Mouse (Mus musculus) heart, embryonic 13.5 days (tissue): ENCODE data around the gene Usp38. TPM values are rescaled to one million over a fixed set of nuclear protein-coding genes. Genes with fewer than 3 reads are reported as not detected.
A peak's percentile ranks its signal among the peaks of the same experiment; 100 is the strongest.

ENCODE experiments used
- ATAC-seq: fragments of 200-750 bp; cut with Nextera tagmentation; 2 replicates; pipeline ENCODE4 v1.8.0; 2017; ENCODE audit warnings: moderate TSS enrichment; ENCODE audit not compliant: insufficient number of reproducible peaks, low FRiP score, low TSS enrichment; ENCODE audit errors: extremely low read depth
- H3K27ac ChIP-seq: fragments of 300-500 bp; sonication (generic); replicated peaks from 2 replicates; pipeline ENCODE4 v1.5.1; 2015; ENCODE audit warnings: moderate library complexity, mild to moderate bottlenecking, inconsistent platforms
- H3K27me3 ChIP-seq: fragments of 300-500 bp; sonication (generic); replicated peaks from 2 replicates; pipeline ENCODE4 v1.6.1; 2015; ENCODE audit warnings: mild to moderate bottlenecking, inconsistent platforms
- H3K36me3 ChIP-seq: fragments of 300-500 bp; sonication (generic); 2 replicates; pipeline ENCODE4 v1.6.1; 2015; ENCODE audit warnings: mild to moderate bottlenecking, inconsistent platforms
- H3K4me1 ChIP-seq: fragments of 300-500 bp; sonication (generic); 2 replicates; pipeline ENCODE4 v1.6.1; 2015; ENCODE audit warnings: inconsistent platforms
- H3K4me2 ChIP-seq: fragments of 300-500 bp; sonication (generic); 2 replicates; pipeline ENCODE4 v1.6.1; 2015; ENCODE audit warnings: inconsistent platforms, mild to moderate bottlenecking, moderate library complexity
- H3K4me3 ChIP-seq: fragments of 300-500 bp; sonication (generic); 2 replicates; pipeline ENCODE4 v1.5.1; 2015; ENCODE audit warnings: moderate library complexity, mild to moderate bottlenecking, inconsistent platforms
- H3K9ac ChIP-seq: fragments of 300-500 bp; sonication (generic); 2 replicates; pipeline ENCODE4 v1.6.1; 2015; ENCODE audit warnings: inconsistent platforms, mild to moderate bottlenecking, moderate library complexity
- H3K9me3 ChIP-seq: fragments of 300-500 bp; sonication (generic); 2 replicates; pipeline ENCODE4 v1.6.1; 2016; ENCODE audit warnings: inconsistent platforms
- WGBS: fragments of 180-500 bp; shearing (Covaris S2); methylation state at CpG from one replicate; pipeline ENCODE4 v1.1.7; 2015; ENCODE audit warnings: mixed read lengths; 5-methylcytosine and 5-hydroxymethylcytosine counted together
- polyA plus RNA-seq: library from polyadenylated mRNA; unstranded; fragments of >200 nt; fragmentation: Nextera tagmentation; extraction: Ambion mirVana; gene quantifications from 2 replicates; pipeline ENCODE4 v1.2.1, GENCODE M21; 2015

The Usp38 gene
- polyA plus RNA-seq, 1 experiment from 2014 or later, result 13.7 TPM

- peak overlapping the region; percentile 53 for H3K27ac ChIP-seq
- 56% methylated on average over 7 of the region's 7 CpGs for WGBS
- no peak for ATAC-seq
Observed at GRCm38 (mm10) chr8:80961937-80962591, 52.7 kb downstream of the Usp38 start.

GRCm38 (mm10) chr8:80961070-80961609 is 53.6 kb downstream of the Usp38 start:
- no peak for ATAC-seq
- Histone ChIP-seq H3K4me3 (no peak overlapping the region), H3K36me3 (no peaks in the 10 kb centered on the region), H3K27ac (peak overlapping the region; percentile 53; the same call in 1 of the 2 replicates), H3K9ac (no peak overlapping the region), H3K4me1 (peaks cover 19% of the 10 kb centered on the region; the same call in 1 of the 2 replicates), H3K9me3 (peaks cover 5% of the 10 kb centered on the region; the same call in 1 of the 2 replicates), H3K27me3 (no peaks in the 10 kb centered on the region), H3K4me2 (no peak overlapping the region)
- WGBS, result 61% methylated on average over 4 of the region's 4 CpGs

More at GRCm38 (mm10) chr8:80961937-80962591, 52.7 kb downstream of the Usp38 start:
- Histone ChIP-seq H3K27me3 (no peaks in the 10 kb centered on the region), H3K4me3 (no peak overlapping the region), H3K4me2 (no peak overlapping the region), H3K9ac (no peak overlapping the region), H3K4me1 (peaks cover 19% of the 10 kb centered on the region; the same call in 1 of the 2 replicates), H3K36me3 (no peaks in the 10 kb centered on the region), H3K9me3 (0 out of 2 replicates have a peak, but pooled peaks cover 5% of the 10 kb centered on the region)

GRCm38 (mm10) chr8:80959588-80960268 is 55.0 kb downstream of the Usp38 start:
- Histone ChIP-seq H3K4me1 (peaks cover 19% of the 10 kb centered on the region; the same call in 1 of the 2 replicates), H3K9ac (no peak overlapping the region), H3K27ac (peak overlapping the region; percentile 49; the same call in 1 of the 2 replicates), H3K9me3 (peaks cover 12% of the 10 kb centered on the region), H3K4me2 (no peak overlapping the region), H3K36me3 (0 out of 2 replicates have a peak, but pooled peaks cover under 1% of the 10 kb centered on the region), H3K27me3 (no peaks in the 10 kb centered on the region), H3K4me3 (no peak overlapping the region)
- 65% methylated on average over 9 of the region's 9 CpGs for WGBS
- no peak for ATAC-seq

- H3K9ac ChIP-seq, result no peak overlapping the region
- no peak overlapping the region for H3K4me2 ChIP-seq
- no peaks in the 10 kb centered on the region for H3K27me3 ChIP-seq
- H3K27ac ChIP-seq, result no peak overlapping the region
- ATAC-seq, result no peak
- H3K4me3 ChIP-seq, result no peak overlapping the region
- H3K4me1 ChIP-seq, result peaks cover 19% of the 10 kb centered on the region; the same call in 1 of the 2 replicates
- 60% methylated on average over 5 of the region's 5 CpGs for WGBS
- peaks cover 9% of the 10 kb centered on the region for H3K9me3 ChIP-seq
- 0 out of 2 replicates have a peak, but pooled peaks cover 2% of the 10 kb centered on the region for H3K36me3 ChIP-seq
Observed at GRCm38 (mm10) chr8:80957776-80958175, 57.0 kb downstream of the Usp38 start.

- Histone ChIP-seq H3K27ac (no peak overlapping the region), H3K4me3 (no peak overlapping the region), H3K4me2 (no peak overlapping the region), H3K36me3 (0 out of 2 replicates have a peak, but pooled peaks cover 2% of the 10 kb centered on the region), H3K9me3 (peaks cover 9% of the 10 kb centered on the region), H3K27me3 (no peaks in the 10 kb centered on the region), H3K9ac (no peak overlapping the region), H3K4me1 (peaks cover 8% of the 10 kb centered on the region; the same call in 1 of the 2 replicates)
- 72% methylated on average over 3 of the region's 3 CpGs for WGBS
- ATAC-seq, result no peak
Observed at GRCm38 (mm10) chr8:80952973-80953372, 61.8 kb downstream of the Usp38 start.

- no peak overlapping the region for H3K4me3 ChIP-seq
- 50% methylated on average over 6 of the region's 6 CpGs for WGBS
- H3K36me3 ChIP-seq, result 0 out of 2 replicates have a peak, but pooled peaks cover 2% of the 10 kb centered on the region
- H3K4me1 ChIP-seq, result peaks cover 8% of the 10 kb centered on the region; the same call in 1 of the 2 replicates
- H3K9ac ChIP-seq, result no peak overlapping the region
- no peak overlapping the region for H3K4me2 ChIP-seq
- no peaks in the 10 kb centered on the region for H3K27me3 ChIP-seq
- peaks cover 9% of the 10 kb centered on the region for H3K9me3 ChIP-seq
- no peak overlapping the region; the same call in 1 of the 2 replicates for H3K27ac ChIP-seq
- no peak for ATAC-seq
Observed at GRCm38 (mm10) chr8:80952235-80952915, 62.4 kb downstream of the Usp38 start.

GRCm38 (mm10) chr8:80948405-80949183 is 66.1 kb downstream of the Usp38 start:
- Histone ChIP-seq H3K27me3 (no peaks in the 10 kb centered on the region), H3K36me3 (no peaks in the 10 kb centered on the region), H3K9ac (no peak overlapping the region), H3K27ac (no peak overlapping the region), H3K4me2 (no peak overlapping the region), H3K4me1 (peaks cover 8% of the 10 kb centered on the region; the same call in 1 of the 2 replicates), H3K9me3 (no peaks in the 10 kb centered on the region), H3K4me3 (no peak overlapping the region)
- 55% methylated on average over 7 of the region's 7 CpGs for WGBS
- no peak for ATAC-seq

- peaks cover 8% of the 10 kb centered on the region for H3K4me1 ChIP-seq
Observed at GRCm38 (mm10) chr8:80943742-80944141, 71.0 kb downstream of the Usp38 start.

GRCm38 (mm10) chr8:80941621-80942020 is 73.1 kb downstream of the Usp38 start:
- ATAC-seq, result no peak
- Histone ChIP-seq H3K4me1 (peaks cover 20% of the 10 kb centered on the region), H3K9me3 (no peaks in the 10 kb centered on the region), H3K4me2 (no peak overlapping the region), H3K27me3 (no peaks in the 10 kb centered on the region), H3K27ac (no peak overlapping the region), H3K9ac (no peak overlapping the region), H3K36me3 (no peaks in the 10 kb centered on the region), H3K4me3 (no peak overlapping the region)
- WGBS, result 86% methylated on average over 3 of the region's 3 CpGs

More at GRCm38 (mm10) chr8:80943742-80944141, 71.0 kb downstream of the Usp38 start:
- ATAC-seq, result no peak
- Histone ChIP-seq H3K36me3 (no peaks in the 10 kb centered on the region), H3K9me3 (no peaks in the 10 kb centered on the region), H3K4me3 (no peak overlapping the region), H3K27ac (no peak overlapping the region), H3K4me2 (no peak overlapping the region), H3K9ac (no peak overlapping the region), H3K27me3 (no peaks in the 10 kb centered on the region)
- 74% methylated on average over 3 of the region's 3 CpGs for WGBS

- H3K4me3 ChIP-seq, result no peak overlapping the region
- H3K27ac ChIP-seq, result peak overlapping the region; percentile 53
- H3K4me1 ChIP-seq, result peaks cover 20% of the 10 kb centered on the region
- H3K9me3 ChIP-seq, result no peaks in the 10 kb centered on the region
- 19% methylated on average over 15 of the region's 15 CpGs for WGBS
- ATAC-seq, result peak; percentile 66
- H3K36me3 ChIP-seq, result no peaks in the 10 kb centered on the region
- no peak overlapping the region for H3K9ac ChIP-seq
- H3K4me2 ChIP-seq, result peak overlapping the region; percentile 39
- H3K27me3 ChIP-seq, result no peaks in the 10 kb centered on the region
Observed at GRCm38 (mm10) chr8:80937814-80938650, 76.7 kb downstream of the Usp38 start.
